Mouse (Mus musculus) kidney, embryonic 14.5 days (tissue): ENCODE measurements at regions not wholly inside any gene's neighbourhood (a gene's known extent, or its start where the extent isn't known, plus 50 kb on each side); places are given as distances from the start of the nearest gene placed in this dataset.
A peak's percentile ranks its signal among the peaks of the same experiment; 100 is the strongest.

Experiments used
- ATAC-seq: fragments of 200-750 bp; cut with Nextera tagmentation; 2 replicates; pipeline ENCODE4 v1.8.0; 2017; ENCODE audit warnings: moderate number of reproducible peaks, mild to moderate bottlenecking, moderate TSS enrichment, moderate library complexity; ENCODE audit not compliant: low FRiP score, low TSS enrichment
- H3K27ac ChIP-seq: fragments of 300-500 bp; sonication (generic); 2 replicates; pipeline ENCODE4 v1.5.1; 2014; ENCODE audit warnings: low read depth, mild to moderate bottlenecking, low read length, moderate library complexity, mixed read lengths
- H3K27me3 ChIP-seq: fragments of 300-500 bp; sonication (generic); 2 replicates; pipeline ENCODE4 v1.6.1; 2014; ENCODE audit warnings: mild to moderate bottlenecking, low read length; ENCODE audit not compliant: control insufficient read depth, insufficient read depth
- H3K36me3 ChIP-seq: fragments of 300-500 bp; sonication (generic); 2 replicates; pipeline ENCODE4 v1.6.1; 2014; ENCODE audit warnings: low read length, mixed read lengths; ENCODE audit not compliant: control insufficient read depth, insufficient read depth
- H3K4me1 ChIP-seq: fragments of 300-500 bp; sonication (generic); 2 replicates; pipeline ENCODE4 v1.6.1; 2014; ENCODE audit warnings: low read length, mixed read lengths; ENCODE audit not compliant: control insufficient read depth, insufficient read depth
- H3K4me2 ChIP-seq: fragments of 300-500 bp; sonication (generic); replicated peaks from 2 replicates; pipeline ENCODE4 v1.6.1; 2014; ENCODE audit warnings: low read depth, mild to moderate bottlenecking, low read length
- H3K4me3 ChIP-seq: fragments of 300-500 bp; sonication (generic); 2 replicates; pipeline ENCODE4 v1.5.1; 2014; ENCODE audit warnings: mild to moderate bottlenecking, low read length
- H3K9ac ChIP-seq: fragments of 300-500 bp; sonication (generic); 2 replicates; pipeline ENCODE4 v1.6.1; 2014; ENCODE audit warnings: low read depth, mild to moderate bottlenecking, low read length, moderate library complexity
- H3K9me3 ChIP-seq: fragments of 300-500 bp; sonication (generic); 2 replicates; pipeline ENCODE4 v1.6.1; 2016; ENCODE audit warnings: low read length; ENCODE audit not compliant: control insufficient read depth
- WGBS: fragments of 180-500 bp; shearing (Covaris S2); extraction: QIAGEN DNeasy Blood & Tissue Kit; methylation state at CpG from one replicate; pipeline ENCODE4 v1.1.7; 2014; 5-methylcytosine and 5-hydroxymethylcytosine counted together

DNA sequence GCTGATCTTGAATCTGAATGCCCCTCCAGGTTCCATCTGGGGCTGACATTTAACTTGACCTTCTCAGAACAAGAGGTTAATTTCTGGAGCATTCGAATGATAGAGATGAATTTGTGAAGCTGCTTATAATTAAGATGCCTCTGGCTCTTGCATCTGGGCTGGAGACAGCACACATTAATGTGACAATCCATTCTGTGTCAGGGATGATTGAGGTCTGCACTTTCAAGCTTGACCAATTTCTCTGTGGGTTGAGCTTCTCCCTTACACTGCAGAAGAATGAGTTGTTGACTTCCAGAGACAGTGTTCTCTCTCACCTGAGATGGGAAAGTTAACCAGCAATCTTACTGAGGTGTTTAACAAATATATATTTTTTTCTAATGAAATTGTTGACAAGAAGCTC, 541.8 kb downstream of the Edem1 start:
- H3K27me3 ChIP-seq: no peaks in the 10 kb centered on the region
- no peak overlapping the region for H3K4me2 ChIP-seq
- no peaks in the 10 kb centered on the region for H3K9me3 ChIP-seq
- H3K9ac ChIP-seq: no peak overlapping the region
- no peak overlapping the region for H3K4me3 ChIP-seq
- ATAC-seq: peak; percentile 66; the same call in 1 of the 2 replicates
- 53% methylated on average over 1 of the region's 1 CpGs for WGBS
- H3K36me3 ChIP-seq: no peaks in the 10 kb centered on the region
- no peak overlapping the region for H3K27ac ChIP-seq
- no peaks in the 10 kb centered on the region for H3K4me1 ChIP-seq

DNA sequence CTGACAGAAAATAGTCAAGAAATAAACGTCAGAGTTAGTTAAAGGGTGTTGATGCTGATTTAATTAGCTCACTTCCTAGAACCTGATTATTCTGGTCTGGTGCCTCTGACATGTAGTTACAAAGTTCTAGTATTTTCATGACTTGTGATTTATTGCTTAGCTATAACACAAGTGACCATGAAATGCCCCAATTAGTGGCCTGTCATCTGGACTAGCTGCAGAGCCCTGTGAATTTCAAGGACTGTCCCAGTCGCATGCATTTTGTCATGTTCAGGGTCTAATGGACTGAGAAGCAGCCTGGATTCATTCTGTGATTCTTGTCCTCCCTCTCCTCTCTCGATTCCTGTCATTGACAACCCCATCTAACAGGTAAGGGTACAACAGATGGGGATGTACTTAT, 543.5 kb downstream of the Edem1 start:
- no peak overlapping the region for H3K4me2 ChIP-seq
- ATAC-seq: peak; percentile 39; the same call in 1 of the 2 replicates

DNA sequence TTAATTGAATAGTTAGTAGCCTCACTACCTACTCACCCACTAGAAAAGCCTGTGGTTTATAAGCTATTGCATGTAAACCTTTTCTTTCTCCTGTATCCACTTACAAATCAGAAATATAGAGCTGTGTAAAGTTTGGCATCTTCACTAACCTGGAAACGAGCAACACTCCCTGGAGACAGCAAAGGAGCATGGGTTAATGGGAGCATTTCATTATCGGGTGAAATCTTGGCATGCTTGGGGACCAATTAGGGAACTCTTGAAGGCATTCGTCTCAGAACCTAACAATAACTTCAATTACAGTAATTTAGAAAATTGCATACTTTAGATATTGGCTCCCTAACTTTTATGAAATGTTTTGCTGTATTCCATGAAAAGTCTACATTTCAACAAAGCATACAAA, 558.8 kb downstream of the Edem1 start:
- no peak overlapping the region for H3K27ac ChIP-seq
- H3K9ac ChIP-seq: no peak overlapping the region
- no peak for ATAC-seq
- H3K4me2 ChIP-seq: no peak overlapping the region
- no peaks in the 10 kb centered on the region for H3K27me3 ChIP-seq
- H3K4me1 ChIP-seq: no peaks in the 10 kb centered on the region
- H3K4me3 ChIP-seq: no peak overlapping the region
- no peaks in the 10 kb centered on the region for H3K36me3 ChIP-seq
- 75% methylated on average over 3 of the region's 3 CpGs for WGBS
- H3K9me3 ChIP-seq: no peaks in the 10 kb centered on the region

More for the DNA sequence above, 543.5 kb downstream of the Edem1 start:
- no peak overlapping the region for H3K27ac ChIP-seq
- H3K9ac ChIP-seq: no peak overlapping the region
- no peaks in the 10 kb centered on the region for H3K4me1 ChIP-seq
- H3K9me3 ChIP-seq: no peaks in the 10 kb centered on the region
- no peaks in the 10 kb centered on the region for H3K27me3 ChIP-seq
- H3K4me3 ChIP-seq: no peak overlapping the region
- H3K36me3 ChIP-seq: no peaks in the 10 kb centered on the region
- 26% methylated on average over 3 of the region's 3 CpGs for WGBS

GRCm38 (mm10) chr6:109389781-109390180, 561.3 kb downstream of the Edem1 start:
- H3K9ac ChIP-seq: no peak overlapping the region
- no peaks in the 10 kb centered on the region for H3K27me3 ChIP-seq
- ATAC-seq: no peak
- no peak overlapping the region for H3K4me2 ChIP-seq
- H3K4me1 ChIP-seq: no peaks in the 10 kb centered on the region
- no peaks in the 10 kb centered on the region for H3K9me3 ChIP-seq
- WGBS: 79% methylated on average over 1 of the region's 1 CpGs
- no peaks in the 10 kb centered on the region for H3K36me3 ChIP-seq
- H3K4me3 ChIP-seq: no peak overlapping the region
- no peak overlapping the region for H3K27ac ChIP-seq

DNA sequence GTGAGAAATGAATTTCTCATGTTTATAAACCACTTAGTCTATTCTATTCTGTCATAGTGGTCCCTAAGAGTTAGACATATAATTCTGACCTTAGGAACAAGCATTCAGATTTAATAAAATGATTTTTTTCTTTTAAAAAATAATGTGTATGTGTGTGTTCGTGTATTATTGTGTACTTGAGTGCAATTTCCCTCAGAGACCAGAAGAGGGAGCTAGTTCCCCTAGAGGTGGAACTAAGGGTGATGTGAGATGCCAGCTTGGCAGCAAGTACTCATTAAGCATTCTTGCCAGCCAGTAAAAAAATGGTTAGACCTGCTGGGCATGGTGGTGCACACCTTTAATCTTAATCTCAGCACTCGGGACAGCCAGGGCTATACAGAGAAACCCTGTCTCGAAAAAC, 570.2 kb downstream of the Edem1 start:
- Histone ChIP-seq H3K4me3 (no peak overlapping the region), H3K9ac (no peak overlapping the region), H3K27ac (no peak overlapping the region), H3K9me3 (no peaks in the 10 kb centered on the region), H3K36me3 (no peaks in the 10 kb centered on the region), H3K4me1 (no peaks in the 10 kb centered on the region), H3K4me2 (no peak overlapping the region), H3K27me3 (no peaks in the 10 kb centered on the region)
- WGBS: 74% methylated on average over 3 of the region's 3 CpGs
- no peak for ATAC-seq

DNA sequence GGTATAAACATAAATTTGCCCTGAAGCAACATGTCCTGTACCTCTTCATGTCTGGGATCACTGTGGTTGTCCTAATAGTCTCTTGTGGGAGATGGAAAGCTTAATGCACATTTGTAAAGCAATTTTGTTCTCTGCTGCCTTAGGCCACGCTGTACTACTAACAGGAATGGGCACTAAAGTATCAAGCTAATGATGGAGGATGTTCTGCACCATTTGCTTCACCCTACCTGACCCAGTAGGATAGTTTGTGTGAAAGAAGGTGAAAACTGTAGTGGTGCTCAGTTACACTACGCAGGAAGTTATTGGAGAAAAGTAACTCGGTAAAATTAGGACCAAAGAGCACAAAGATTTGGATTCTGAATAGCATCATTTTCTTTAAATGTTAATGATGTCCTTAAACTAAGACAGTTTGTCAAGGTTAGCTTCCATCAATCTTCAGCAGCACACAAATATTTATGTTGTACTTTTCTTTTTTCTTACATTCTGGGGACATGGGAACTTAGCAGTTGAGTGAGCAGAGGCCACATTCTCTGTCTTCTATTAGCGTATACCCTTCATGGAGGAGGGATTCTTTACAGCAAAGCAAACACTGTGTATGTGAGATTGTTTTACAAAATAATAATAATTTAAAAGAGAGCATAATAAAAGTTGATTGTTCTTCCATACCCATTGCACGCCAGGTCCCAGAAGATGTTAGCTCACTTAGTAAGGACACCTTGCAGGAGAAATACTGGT, 591.2 kb downstream of the Edem1 start:
- H3K9me3 ChIP-seq: no peaks in the 10 kb centered on the region
- ATAC-seq: peak; percentile 85; the same call in 1 of the 2 replicates
- H3K4me1 ChIP-seq: no peaks in the 10 kb centered on the region
- no peak overlapping the region for H3K4me2 ChIP-seq
- H3K36me3 ChIP-seq: no peaks in the 10 kb centered on the region
- H3K27ac ChIP-seq: no peak overlapping the region
- no peak overlapping the region for H3K4me3 ChIP-seq
- WGBS: 48% methylated on average over 5 of the region's 5 CpGs
- no peak overlapping the region for H3K9ac ChIP-seq
- no peaks in the 10 kb centered on the region for H3K27me3 ChIP-seq

GRCm38 (mm10) chr6:109433596-109433995, 605.2 kb downstream of the Edem1 start:
- H3K36me3 ChIP-seq: no peaks in the 10 kb centered on the region
- no peaks in the 10 kb centered on the region for H3K9me3 ChIP-seq
- no peak for ATAC-seq
- WGBS: 89% methylated on average over 2 of the region's 2 CpGs
- no peak overlapping the region for H3K9ac ChIP-seq
- no peak overlapping the region for H3K27ac ChIP-seq
- H3K27me3 ChIP-seq: no peaks in the 10 kb centered on the region
- H3K4me2 ChIP-seq: no peak overlapping the region
- no peak overlapping the region for H3K4me3 ChIP-seq
- no peaks in the 10 kb centered on the region for H3K4me1 ChIP-seq
